Mouse (Mus musculus): ENCODE data around the gene Nrg3. TPM values are rescaled to one million over a fixed set of nuclear protein-coding genes. Genes with fewer than 3 reads are reported as not detected.
A peak's percentile ranks its signal among the peaks of the same experiment; 100 is the strongest.

The Nrg3 gene
- total and polyA plus RNA-seq, 3 experiments, result not detected

DNA sequence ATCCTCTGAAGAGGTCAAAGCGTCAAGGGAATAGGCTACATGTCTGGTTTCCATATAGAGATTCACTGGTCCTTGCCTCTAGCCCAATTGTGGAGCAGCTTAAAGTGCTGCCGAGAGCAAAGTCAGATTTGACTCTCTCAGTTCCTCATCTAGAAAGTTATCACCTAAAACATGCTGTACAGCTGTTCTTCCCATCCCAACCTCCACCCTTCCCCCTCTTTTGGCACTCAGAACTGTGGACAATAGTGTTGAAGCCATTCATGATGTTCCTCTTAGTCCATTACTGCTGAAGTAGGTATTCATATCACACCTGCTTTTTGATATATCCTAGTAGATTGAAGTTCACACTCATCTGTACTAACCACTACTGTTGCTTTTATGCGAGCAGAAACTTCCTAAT lies 896.1 kb downstream of the Nrg3 start:
- Histone ChIP-seq H3K36me3 (ENCODE audit: control insufficient read depth in 1 of 2, insufficient read depth in 2 of 2, low read length in 2 of 2) (peaks cover 0 to 5% of the 10 kb centered on the region in 2 experiments; a peak in 1 of 4 replicates), H3K9ac (ENCODE audit: control insufficient read depth, low read depth, low read length, poor library complexity, severe bottlenecking) (no peak overlapping the region), H3K9me3 (replicated peaks; ENCODE audit: insufficient read depth, low read length) (no peaks in the 10 kb centered on the region), H3K4me3 (ENCODE audit: control insufficient read depth in 1 of 2, insufficient read depth in 1 of 2, low read depth in 2 of 2, low read length in 2 of 2) (no peak overlapping the region), H3K27ac (ENCODE audit: control insufficient read depth, low read depth, low read length) (no peak overlapping the region), H3K79me2 (ENCODE audit: control insufficient read depth, insufficient read depth, low read length, poor library complexity) (no peaks in the 10 kb centered on the region), H3K27me3 (ENCODE audit: control insufficient read depth in 1 of 2, insufficient read depth in 2 of 2, low read length in 2 of 2) (no peaks in the 10 kb centered on the region), H3K4me1 (ENCODE audit: control insufficient read depth in 1 of 2, insufficient read depth in 2 of 2, low read length in 2 of 2) (peaks cover 0 to 5% of the 10 kb centered on the region in 2 experiments; a peak in 3 of 4 replicates)
- DNase-seq (ENCODE audit: low read depth, low spot score), result peak; percentile 52
- TF ChIP-seq ETS1 (IDR thresholded peaks at IDR 0.05; ENCODE audit: low read depth, low read length) (peak; percentile 79), GATA1 (IDR thresholded peaks at IDR 0.05; ENCODE audit: low read depth, low read length) (peak; percentile 21; the same call in 1 of the 2 replicates), HCFC1 (IDR thresholded peaks at IDR 0.05; ENCODE audit: low read depth, low read length) (no peak), NRF1 (IDR thresholded peaks at IDR 0.05; ENCODE audit: insufficient read depth, low read depth, low read length, poor library complexity, severe bottlenecking) (no peak), MYC (IDR thresholded peaks at IDR 0.05; ENCODE audit: low read depth, low read length) (no peak), TBP (IDR thresholded peaks at IDR 0.05; ENCODE audit: low read depth, low read length) (no peak), CHD2 (IDR thresholded peaks at IDR 0.05; ENCODE audit: low read length) (peak; percentile 15; the same call in 1 of the 2 replicates), E2F4 (IDR thresholded peaks at IDR 0.05; ENCODE audit: borderline replicate concordance, low read depth, low read length) (no peak), TCF12 (IDR thresholded peaks at IDR 0.05; ENCODE audit: low read depth, low read length) (peak; percentile 69; the same call in 1 of the 2 replicates), MAZ (IDR thresholded peaks at IDR 0.05; ENCODE audit: low read depth, low read length) (no peak), MAFK (IDR thresholded peaks at IDR 0.05; ENCODE audit: borderline replicate concordance, low read depth, low read length) (no peak), RCOR1 (IDR thresholded peaks at IDR 0.05; ENCODE audit: low read depth, low read length) (peak; percentile 58; the same call in 1 of the 2 replicates), SMC3 (IDR thresholded peaks at IDR 0.05; ENCODE audit: low read depth, low read length) (no peak), EP300 (IDR thresholded peaks at IDR 0.05; ENCODE audit: low read depth in 1 of 2, low read length in 2 of 2) (peak; percentile 64 to 73)

- no peak for DNase-seq (ENCODE audit: low read depth, low spot score)
- H3K79me2 ChIP-seq (ENCODE audit: control insufficient read depth, insufficient read depth, low read length, poor library complexity), result no peaks in the 10 kb centered on the region
- H3K4me1 ChIP-seq (ENCODE audit: control insufficient read depth in 1 of 2, insufficient read depth in 2 of 2, low read length in 2 of 2), result no peaks in the 10 kb centered on the region
Observed at GRCm38 (mm10) chr14:38568184-38568583, 904.7 kb downstream of the Nrg3 start.

More at GRCm38 (mm10) chr14:38568184-38568583, 904.7 kb downstream of the Nrg3 start:
- Histone ChIP-seq H3K9me3 (replicated peaks; ENCODE audit: insufficient read depth, low read length) (no peaks in the 10 kb centered on the region), H3K27ac (ENCODE audit: control insufficient read depth, low read depth, low read length) (no peak overlapping the region), H3K36me3 (ENCODE audit: control insufficient read depth in 1 of 2, insufficient read depth in 2 of 2, low read length in 2 of 2) (no peaks in the 10 kb centered on the region; a peak in 1 of 4 replicates), H3K4me3 (ENCODE audit: control insufficient read depth in 1 of 2, insufficient read depth in 1 of 2, low read depth in 2 of 2, low read length in 2 of 2) (no peak overlapping the region), H3K27me3 (ENCODE audit: control insufficient read depth in 1 of 2, insufficient read depth in 2 of 2, low read length in 2 of 2) (no peaks in the 10 kb centered on the region), H3K9ac (ENCODE audit: control insufficient read depth, low read depth, low read length, poor library complexity, severe bottlenecking) (no peak overlapping the region)
- TF ChIP-seq CTCF (IDR thresholded peaks at IDR 0.05 in 2 of 3, conservative IDR thresholded peaks at IDR 0.05 in 1 of 3; ENCODE audit: control insufficient read depth in 1 of 3, insufficient read depth in 1 of 3, low read depth in 2 of 3, low read length in 3 of 3, poor library complexity in 1 of 3, severe bottlenecking in 1 of 3) (no peak), MXI1 (IDR thresholded peaks at IDR 0.05; ENCODE audit: low read depth, low read length) (no peak), GATA1 (IDR thresholded peaks at IDR 0.05; ENCODE audit: low read depth, low read length) (no peak), MEF2A (IDR thresholded peaks at IDR 0.05; ENCODE audit: extremely low read depth, insufficient replicate concordance, low read depth, low read length, poor library complexity, severe bottlenecking) (no peak), KAT2A (conservative IDR thresholded peaks at IDR 0.05; ENCODE audit: low read depth, low read length) (no peak), E2F4 (IDR thresholded peaks at IDR 0.05; ENCODE audit: borderline replicate concordance, low read depth, low read length) (no peak)

All from MEL (cell line).